Mouse (Mus musculus) limb, embryonic 11.5 days (tissue): ENCODE data around the gene Nhp2. TPM values are rescaled to one million over a fixed set of nuclear protein-coding genes. Genes with fewer than 3 reads are reported as not detected.

Experiments used
- ATAC-seq: fragments of 200-750 bp; cut with Nextera tagmentation; 2 replicates; pipeline ENCODE4 v1.8.0; 2017; ENCODE audit warnings: low read depth; ENCODE audit not compliant: insufficient number of reproducible peaks, low FRiP score, low TSS enrichment
- DNase-seq: peaks from one replicate; pipeline ENCODE4 v3.0.0-alpha.2; 2015; ENCODE audit warnings: low spot score
- H3K27ac ChIP-seq: fragments of 300-500 bp; sonication (generic); replicated peaks from 2 replicates; pipeline ENCODE4 v1.5.1; 2014; ENCODE audit warnings: low read depth, mild to moderate bottlenecking, low read length
- H3K27me3 ChIP-seq: fragments of 300-500 bp; sonication (generic); 2 replicates; pipeline ENCODE4 v1.6.1; 2014; ENCODE audit warnings: mild to moderate bottlenecking, low read length, mixed read lengths; ENCODE audit not compliant: control insufficient read depth, insufficient read depth
- H3K36me3 ChIP-seq: fragments of 300-500 bp; sonication (generic); 2 replicates; pipeline ENCODE4 v1.6.1; 2014; ENCODE audit warnings: mild to moderate bottlenecking, low read length, moderate library complexity, mixed read lengths; ENCODE audit not compliant: control insufficient read depth, insufficient read depth
- H3K4me1 ChIP-seq: fragments of 300-500 bp; sonication (generic); 2 replicates; pipeline ENCODE4 v1.6.1; 2014; ENCODE audit warnings: low read length, mixed read lengths; ENCODE audit not compliant: control insufficient read depth, insufficient read depth
- H3K4me2 ChIP-seq: fragments of 300-500 bp; sonication (generic); 2 replicates; pipeline ENCODE4 v1.6.1; 2014; ENCODE audit warnings: low read depth, mild to moderate bottlenecking, moderate library complexity; ENCODE audit not compliant: severe bottlenecking
- H3K4me3 ChIP-seq: fragments of 300-500 bp; sonication (generic); 2 replicates; pipeline ENCODE4 v1.5.1; 2014; ENCODE audit warnings: low read depth, low read length
- H3K9ac ChIP-seq: fragments of 300-500 bp; sonication (generic); 2 replicates; pipeline ENCODE4 v1.6.1; 2014; ENCODE audit warnings: mild to moderate bottlenecking, low read length
- H3K9me3 ChIP-seq: fragments of 300-500 bp; sonication (generic); 2 replicates; pipeline ENCODE4 v1.6.1; 2016; ENCODE audit warnings: low read length; ENCODE audit not compliant: control insufficient read depth
- WGBS: fragments of 180-500 bp; shearing (Covaris S2); extraction: QIAGEN DNeasy Blood & Tissue Kit; methylation state at CpG from one replicate; pipeline ENCODE4 v1.1.7; 2014; 5-methylcytosine and 5-hydroxymethylcytosine counted together
- polyA plus RNA-seq: library from polyadenylated mRNA; unstranded; fragments of >200 nt; fragmentation: Nextera tagmentation; extraction: Ambion mirVana; gene quantifications from 2 replicates; pipeline ENCODE4 v1.2.1, GENCODE M21; 2014

Nhp2 gene
- polyA plus RNA-seq, 1 experiment from 2014 or later = 181 TPM

DNA sequence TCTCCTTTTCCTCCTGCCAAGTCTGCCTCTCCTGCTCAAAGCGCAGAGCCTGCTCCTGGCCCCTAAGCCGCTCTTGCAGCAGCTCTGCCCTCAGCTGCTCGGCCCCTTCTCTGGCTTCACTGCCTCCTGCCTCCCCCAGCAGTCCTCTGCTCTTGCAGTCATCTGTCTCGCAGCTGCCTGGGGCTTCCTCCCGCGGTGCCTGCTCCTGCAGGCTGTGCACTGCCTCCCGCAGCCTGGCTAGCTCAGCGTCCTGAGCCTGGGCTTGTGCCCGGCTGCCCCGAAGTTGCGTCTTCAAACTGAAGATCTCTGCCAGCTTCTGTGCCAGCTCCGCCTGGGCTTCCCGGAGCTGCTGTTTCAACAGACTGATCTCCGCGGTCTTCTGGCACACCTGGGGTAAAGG lies 24.2 kb downstream of the Nhp2 start:
- Histone ChIP-seq H3K9me3 (no peaks in the 10 kb centered on the region), H3K27me3 (no peaks in the 10 kb centered on the region), H3K36me3 (peaks cover 4% of the 10 kb centered on the region; the same call in 1 of the 2 replicates), H3K4me1 (peaks cover 27% of the 10 kb centered on the region), H3K4me3 (no peak overlapping the region), H3K9ac (peak overlapping the region; percentile 30), H3K4me2 (no peak overlapping the region), H3K27ac (peak overlapping the region; percentile 52; the same call in 1 of the 2 replicates)
- no peak for ATAC-seq
- peak; percentile 34 for DNase-seq
- WGBS = 53% methylated on average over 15 of the region's 15 CpGs

DNA sequence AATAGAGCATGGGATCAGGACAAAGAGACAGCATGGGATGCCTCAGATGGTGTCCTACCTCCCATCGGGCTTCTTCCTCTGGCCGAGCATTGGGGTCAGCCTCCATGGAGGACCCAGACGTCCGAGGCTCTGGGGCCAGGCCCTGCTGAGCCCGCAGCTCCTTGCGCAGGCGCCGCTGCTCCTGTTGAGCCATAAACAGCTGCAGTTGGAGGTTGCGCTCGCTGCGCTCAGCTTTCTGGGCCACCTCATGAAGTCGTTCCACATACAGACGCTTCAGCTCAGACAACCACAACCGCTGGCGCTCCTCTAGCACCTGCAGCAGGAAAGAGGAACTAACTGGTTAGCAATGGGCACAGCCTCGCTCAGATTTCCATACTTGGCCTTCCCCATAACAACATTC lies 24.7 kb downstream of the Nhp2 start:
- no peak overlapping the region for H3K4me3 ChIP-seq
- peaks cover 4% of the 10 kb centered on the region; the same call in 1 of the 2 replicates for H3K36me3 ChIP-seq
- no peak for ATAC-seq
- no peak for DNase-seq
- H3K4me2 ChIP-seq = no peak overlapping the region
- H3K9me3 ChIP-seq = no peaks in the 10 kb centered on the region
- H3K4me1 ChIP-seq = peaks cover 31% of the 10 kb centered on the region
- no peak overlapping the region; the same call in 1 of the 2 replicates for H3K27ac ChIP-seq
- H3K27me3 ChIP-seq = no peaks in the 10 kb centered on the region
- peak overlapping the region; percentile 27; the same call in 1 of the 2 replicates for H3K9ac ChIP-seq
- 65% methylated on average over 16 of the region's 16 CpGs for WGBS

DNA sequence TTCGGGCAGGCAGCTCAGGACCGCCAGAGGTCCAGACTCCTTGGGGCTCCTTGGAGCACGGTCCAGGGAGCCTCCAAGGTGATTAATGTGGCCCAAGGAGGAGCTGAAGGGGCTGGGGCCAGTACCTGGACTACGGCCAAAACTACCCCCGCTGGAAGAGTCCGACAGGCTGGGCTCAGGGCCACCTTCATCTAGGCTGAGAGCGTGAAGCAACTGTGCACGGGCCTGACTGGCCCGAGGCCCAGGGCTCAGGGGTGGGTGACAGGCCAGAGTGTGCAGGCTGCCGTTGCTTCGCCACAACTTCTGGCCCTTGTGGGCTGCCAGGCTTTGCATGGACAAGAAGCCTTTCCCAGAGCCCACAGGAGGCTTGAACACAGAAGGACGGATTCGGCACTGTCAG lies 25.8 kb downstream of the Nhp2 start:
- peaks cover 4% of the 10 kb centered on the region; the same call in 1 of the 2 replicates for H3K36me3 ChIP-seq
- no peak overlapping the region for H3K9ac ChIP-seq
- peaks cover 40% of the 10 kb centered on the region for H3K4me1 ChIP-seq

DNA sequence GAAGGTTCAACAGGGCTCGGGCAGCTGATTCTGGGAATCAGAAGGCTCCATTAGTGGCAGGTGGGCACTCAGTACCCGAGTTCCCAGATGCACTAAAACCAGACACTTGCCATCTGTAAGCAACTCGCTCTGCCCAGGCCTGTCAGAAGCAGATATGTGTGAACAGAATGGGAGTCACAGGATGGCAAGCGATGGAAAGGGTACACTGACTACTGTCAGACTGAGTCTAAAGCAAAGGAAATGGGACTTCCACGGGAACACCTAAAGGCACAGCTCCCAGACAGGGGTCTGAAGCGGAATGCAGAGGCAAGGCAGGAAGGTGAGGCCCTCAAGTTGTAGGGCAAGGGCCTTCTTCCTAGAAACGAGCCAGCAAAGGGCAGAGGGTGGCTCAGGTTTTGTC lies 26.7 kb downstream of the Nhp2 start:
- H3K4me3 ChIP-seq = no peak overlapping the region

More for the DNA sequence above, 25.8 kb downstream of the Nhp2 start:
- Histone ChIP-seq H3K9me3 (no peaks in the 10 kb centered on the region), H3K4me3 (no peak overlapping the region), H3K27me3 (no peaks in the 10 kb centered on the region), H3K4me2 (no peak overlapping the region), H3K27ac (no peak overlapping the region)
- WGBS = 92% methylated on average over 13 of the region's 13 CpGs
- ATAC-seq (no peak), DNase-seq (no peak)

DNA sequence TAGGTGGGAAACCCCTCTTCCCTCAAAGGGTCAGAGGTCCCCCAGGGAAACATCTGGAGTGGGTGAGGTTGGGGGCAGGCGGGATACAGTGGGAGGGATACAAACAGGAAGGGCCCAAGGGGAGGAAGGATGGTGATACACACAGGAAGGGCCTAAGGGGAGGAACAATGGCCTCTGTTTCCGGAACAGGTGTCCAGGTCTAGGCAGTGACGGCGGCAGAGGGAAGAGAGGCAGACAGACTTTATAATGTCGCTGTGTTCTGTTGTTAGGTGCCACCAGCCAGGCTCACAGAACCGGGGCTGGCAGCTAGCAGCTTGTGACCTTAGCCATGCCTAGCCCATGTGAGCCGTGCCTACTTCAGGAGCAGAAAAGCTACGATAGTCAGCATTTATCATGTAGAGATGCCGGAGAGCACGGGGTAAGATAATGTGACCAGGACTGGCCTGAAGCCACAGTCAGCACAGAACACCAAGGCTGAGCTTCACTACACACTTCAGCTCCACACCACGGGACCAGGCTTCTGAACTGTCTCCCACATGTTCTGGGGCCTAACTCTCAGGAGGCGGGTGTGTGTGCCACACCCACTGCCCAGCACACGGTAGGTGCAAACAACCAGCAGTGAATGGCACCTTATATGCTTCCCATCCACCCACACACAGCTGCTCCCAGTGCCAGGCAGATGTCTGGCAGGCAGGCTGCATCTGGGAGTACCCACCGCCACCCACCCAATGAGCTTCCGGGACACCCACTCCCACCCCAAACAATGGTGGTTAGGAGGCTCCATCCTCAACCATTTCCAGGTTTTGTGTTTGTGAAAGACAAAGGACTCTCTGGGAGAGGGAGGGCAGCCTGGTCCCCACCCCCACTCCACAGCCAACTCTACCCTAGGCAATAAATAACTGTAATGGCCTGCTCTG lies 27.5 kb downstream of the Nhp2 start:
- whole genome bisulfite sequencing = 64% methylated on average over 15 of the region's 15 CpGs
- no peak for ATAC-seq

More for the DNA sequence above, 26.7 kb downstream of the Nhp2 start:
- Histone ChIP-seq H3K9me3 (no peaks in the 10 kb centered on the region), H3K27me3 (no peaks in the 10 kb centered on the region), H3K36me3 (peaks cover 4% of the 10 kb centered on the region; the same call in 1 of the 2 replicates), H3K27ac (no peak overlapping the region; the same call in 1 of the 2 replicates), H3K4me2 (no peak overlapping the region), H3K4me1 (peaks cover 44% of the 10 kb centered on the region), H3K9ac (no peak overlapping the region)
- WGBS = 74% methylated on average over 7 of the region's 7 CpGs
- no peak for ATAC-seq
- DNase-seq = no peak

DNA sequence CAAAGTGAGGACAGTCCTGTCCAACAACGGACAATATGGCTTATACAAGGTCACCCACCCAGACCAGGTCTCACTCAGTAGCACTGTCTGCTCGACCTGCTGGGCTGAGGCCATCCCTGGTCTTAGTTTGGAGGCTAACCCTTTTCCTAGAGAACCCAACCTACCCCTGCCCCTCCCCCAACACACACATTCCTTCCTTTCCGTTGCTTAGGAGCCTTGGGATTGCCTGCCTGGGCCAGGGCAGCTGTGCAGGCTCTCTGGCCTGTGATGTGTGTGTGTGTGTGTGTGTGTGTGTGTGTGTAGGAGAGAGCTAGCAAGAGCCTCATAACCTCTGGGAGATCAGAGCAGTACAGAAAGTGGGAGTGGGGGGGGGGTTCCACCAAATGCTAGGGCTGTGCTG lies 29.0 kb downstream of the Nhp2 start:
- no peaks in the 10 kb centered on the region for H3K9me3 ChIP-seq
- H3K36me3 ChIP-seq = peaks cover 4% of the 10 kb centered on the region; the same call in 1 of the 2 replicates
- peak overlapping the region; percentile 70; the same call in 1 of the 2 replicates for H3K4me3 ChIP-seq
- H3K27ac ChIP-seq = peak overlapping the region; percentile 36; the same call in 1 of the 2 replicates
- DNase-seq (peak; percentile 67), ATAC-seq (0 out of 2 replicates have a peak, but pooled peaks have one; percentile 60)
- H3K4me2 ChIP-seq = peak overlapping the region; percentile 96
- 17% methylated on average over 3 of the region's 3 CpGs for WGBS
- H3K9ac ChIP-seq = peak overlapping the region; percentile 5; the same call in 1 of the 2 replicates
- no peaks in the 10 kb centered on the region for H3K27me3 ChIP-seq
- H3K4me1 ChIP-seq = peaks cover 43% of the 10 kb centered on the region

More for the DNA sequence above, 27.5 kb downstream of the Nhp2 start:
- H3K36me3 ChIP-seq = peaks cover 4% of the 10 kb centered on the region; the same call in 1 of the 2 replicates
- no peak overlapping the region for H3K4me3 ChIP-seq
- no peaks in the 10 kb centered on the region for H3K9me3 ChIP-seq
- DNase-seq = peak; percentile 37
- peaks cover 44% of the 10 kb centered on the region for H3K4me1 ChIP-seq
- no peaks in the 10 kb centered on the region for H3K27me3 ChIP-seq
- peak overlapping the region; percentile 41 for H3K9ac ChIP-seq
- H3K27ac ChIP-seq = peak overlapping the region; percentile 75
- H3K4me2 ChIP-seq = peak overlapping the region; percentile 20; the same call in 1 of the 2 replicates

DNA sequence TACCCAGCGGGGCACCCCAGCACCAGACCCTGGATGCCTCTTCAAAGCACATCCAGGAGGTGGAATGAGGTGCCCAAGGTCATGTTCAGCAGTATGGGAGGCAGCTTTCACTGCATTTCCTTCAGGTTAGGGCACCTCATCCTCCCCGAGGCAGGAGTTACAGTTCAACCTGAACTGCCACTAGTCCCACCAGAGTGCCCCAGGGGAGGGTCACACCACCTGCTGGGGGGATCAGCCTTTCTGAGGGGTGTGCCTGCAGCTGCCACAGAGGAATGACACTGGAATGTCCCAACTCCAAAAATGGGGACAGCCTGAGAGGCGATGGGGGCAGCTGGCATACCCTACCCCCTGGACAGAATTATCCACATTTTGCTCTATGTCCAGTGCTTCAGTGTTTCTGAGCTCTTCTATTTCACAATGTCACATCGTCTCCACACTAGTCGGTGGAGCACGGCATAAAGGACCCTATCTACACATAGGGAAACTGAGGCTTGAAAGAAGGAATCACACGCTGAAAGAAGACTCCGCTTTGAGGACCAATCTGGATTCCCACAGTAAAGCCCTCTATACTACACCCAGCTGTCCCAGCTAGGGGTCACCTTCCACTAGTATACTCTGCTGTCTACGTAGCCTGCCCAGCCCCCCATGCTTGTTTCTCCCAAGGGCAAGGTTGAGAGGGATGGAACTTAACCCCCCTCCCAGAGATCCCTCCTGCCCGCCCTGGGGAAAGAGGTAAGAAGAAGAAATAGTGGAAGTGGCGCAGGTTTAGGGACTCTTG lies 29.8 kb downstream of the Nhp2 start:
- H3K4me3 ChIP-seq = peak overlapping the region; percentile 70
- H3K27ac ChIP-seq = no peak overlapping the region; the same call in 1 of the 2 replicates
- no peaks in the 10 kb centered on the region for H3K36me3 ChIP-seq
- H3K9ac ChIP-seq = peak overlapping the region; percentile 5; the same call in 1 of the 2 replicates
- no peaks in the 10 kb centered on the region for H3K9me3 ChIP-seq
- peak overlapping the region; percentile 96 for H3K4me2 ChIP-seq
- ATAC-seq (no peak), DNase-seq (peak; percentile 34)
- no peaks in the 10 kb centered on the region for H3K27me3 ChIP-seq
- WGBS = 42% methylated on average over 11 of the region's 11 CpGs
- peaks cover 38% of the 10 kb centered on the region for H3K4me1 ChIP-seq

DNA sequence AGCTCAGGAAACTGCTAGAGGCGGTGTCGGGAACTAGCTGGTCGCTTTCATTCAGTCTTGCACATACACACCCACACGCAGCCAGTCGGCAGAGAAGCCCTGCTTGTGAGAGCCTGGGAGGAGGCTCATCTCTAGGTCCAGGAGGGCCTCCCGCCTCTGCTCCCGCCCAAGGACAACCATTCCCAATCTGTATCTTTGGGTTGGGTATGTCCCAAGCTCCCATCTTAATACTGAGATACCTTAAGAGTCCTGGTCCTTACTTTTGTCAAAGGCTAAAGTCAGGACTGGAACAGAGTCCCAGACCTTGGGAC lies 30.3 kb downstream of the Nhp2 start:
- WGBS = 6% methylated on average over 7 of the region's 7 CpGs
- DNase-seq (peak; percentile 43), ATAC-seq (no peak)
- Histone ChIP-seq H3K9ac (peak overlapping the region; percentile 79), H3K4me2 (peak overlapping the region; percentile 96), H3K36me3 (no peaks in the 10 kb centered on the region), H3K4me1 (peaks cover 38% of the 10 kb centered on the region), H3K9me3 (no peaks in the 10 kb centered on the region), H3K4me3 (peak overlapping the region; percentile 70), H3K27me3 (no peaks in the 10 kb centered on the region), H3K27ac (no peak overlapping the region)
